Mouse (Mus musculus): ENCODE measurements around the gene Hmga2.

- no peak for TF ChIP-seq CHD2 (IDR thresholded peaks at IDR 0.05; ENCODE audit: low read depth, low read length)
- no peak for TF ChIP-seq MAFK (IDR thresholded peaks at IDR 0.05; ENCODE audit: insufficient read depth, low read depth, low read length)
Observed at GRCm38 (mm10) chr10:120473218-120473617, 3.1 kb downstream of the Hmga2 start.

Measured in ES-E14 (cell line).